Mouse (Mus musculus) forebrain, embryonic 16.5 days (tissue): ENCODE data around the gene Styxl1. TPM values are rescaled to one million over a fixed set of nuclear protein-coding genes. Genes with fewer than 3 reads are reported as not detected.

Experiments
- ATAC-seq: fragments of 200-750 bp; cut with Nextera tagmentation; 2 replicates; pipeline ENCODE4 v1.8.0; 2017; ENCODE audit warnings: mild to moderate bottlenecking, moderate library complexity
- H3K27ac ChIP-seq: fragments of 300-500 bp; sonication (generic); 2 replicates; pipeline ENCODE4 v1.5.1; 2014; ENCODE audit warnings: low read length, control low read depth
- H3K27me3 ChIP-seq: fragments of 300-500 bp; sonication (generic); replicated peaks from 2 replicates; pipeline ENCODE4 v1.6.1; 2014; ENCODE audit warnings: low read length; ENCODE audit not compliant: control insufficient read depth, insufficient read depth
- H3K36me3 ChIP-seq: fragments of 300-500 bp; sonication (generic); 2 replicates; pipeline ENCODE4 v1.6.1; 2014; ENCODE audit not compliant: control insufficient read depth, insufficient read depth
- H3K4me1 ChIP-seq: fragments of 300-500 bp; sonication (generic); replicated peaks from 2 replicates; pipeline ENCODE4 v1.6.1; 2014; ENCODE audit warnings: low read length; ENCODE audit not compliant: control insufficient read depth, insufficient read depth
- H3K4me2 ChIP-seq: fragments of 300-500 bp; sonication (generic); 2 replicates; pipeline ENCODE4 v1.6.1; 2014; ENCODE audit warnings: mild to moderate bottlenecking, low read length, control low read depth
- H3K4me3 ChIP-seq: fragments of 300-500 bp; sonication (generic); replicated peaks from 2 replicates; pipeline ENCODE4 v1.5.1; 2014; ENCODE audit warnings: mild to moderate bottlenecking, low read length, control low read depth
- H3K9ac ChIP-seq: fragments of 300-500 bp; sonication (generic); replicated peaks from 2 replicates; pipeline ENCODE4 v1.6.1; 2014; ENCODE audit warnings: low read depth, low read length, control low read depth
- H3K9me3 ChIP-seq: fragments of 300-500 bp; sonication (generic); 2 replicates; pipeline ENCODE4 v1.6.1; 2016; ENCODE audit warnings: low read length; ENCODE audit not compliant: control insufficient read depth
- WGBS: fragments of 180-500 bp; shearing (Covaris S2); extraction: QIAGEN DNeasy Blood & Tissue Kit; methylation state at CpG from one replicate; pipeline ENCODE4 v1.1.7; 2014; 5-methylcytosine and 5-hydroxymethylcytosine counted together
- polyA plus RNA-seq: library from polyadenylated mRNA; unstranded; fragments of >200 nt; fragmentation: Nextera tagmentation; extraction: Ambion mirVana; gene quantifications from 2 replicates; pipeline ENCODE4 v1.2.1, GENCODE M21; 2015

Styxl1 gene
- polyA plus RNA-seq, 1 experiment from 2014 or later, result 0.23 TPM

GRCm38 (mm10) chr5:135778471-135779445 lies 573 bp upstream of the Styxl1 start, which contains the start of gene Mdh2:
Mdh2 (plus strand) TSS chr5:135778480.
- Histone ChIP-seq H3K4me2 (peak within 1 kb of the TSS; percentile 94), H3K27ac (peak within 1 kb of the TSS; percentile 80), H3K4me3 (peak within 1 kb of the TSS; percentile 73), H3K27me3 (no peaks in the 10 kb centered on the region), H3K9ac (peak within 1 kb of the TSS; percentile 80), H3K36me3 (0 out of 2 replicates have a peak, but pooled peaks cover 6% of the 10 kb centered on the region), H3K4me1 (peaks cover 28% of the 10 kb centered on the region), H3K9me3 (no peaks in the 10 kb centered on the region)
- peak; percentile 98 for ATAC-seq
- WGBS, result 1% methylated on average over 69 of the region's 70 CpGs

GRCm38 (mm10) chr5:135776546-135776945 lies 1.6 kb downstream of the Styxl1 start:
- Histone ChIP-seq H3K9me3 (no peaks in the 10 kb centered on the region), H3K4me1 (peaks cover 28% of the 10 kb centered on the region), H3K36me3 (no peaks in the 10 kb centered on the region), H3K27ac (no peak overlapping the region), H3K4me3 (no peak overlapping the region), H3K9ac (no peak overlapping the region), H3K4me2 (no peak overlapping the region), H3K27me3 (no peaks in the 10 kb centered on the region)
- WGBS, result 83% methylated on average over 4 of the region's 4 CpGs
- no peak for ATAC-seq

DNA sequence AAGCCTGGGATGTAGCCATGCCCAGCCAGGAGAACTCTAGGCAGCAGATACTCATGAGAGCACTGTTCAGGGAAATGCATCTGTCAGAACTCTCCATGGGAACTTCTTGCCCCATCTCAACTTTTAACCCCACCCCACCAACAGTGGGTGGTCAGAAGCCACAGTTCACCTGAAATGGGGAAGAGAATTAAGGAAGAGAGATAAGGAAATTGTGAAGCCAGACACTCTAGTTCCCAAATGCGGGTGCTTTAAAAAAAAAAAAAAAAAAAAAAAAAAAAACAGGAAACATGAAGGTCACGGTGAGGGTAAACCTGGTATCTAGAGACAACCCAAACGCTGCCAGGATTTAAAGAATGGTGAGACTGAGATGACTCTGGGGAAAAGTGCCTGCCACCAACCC lies 5.7 kb downstream of the Styxl1 start:
- no peak overlapping the region for H3K4me2 ChIP-seq
- H3K27me3 ChIP-seq, result no peaks in the 10 kb centered on the region
- H3K4me1 ChIP-seq, result peaks cover 4% of the 10 kb centered on the region
- no peaks in the 10 kb centered on the region for H3K36me3 ChIP-seq
- H3K9me3 ChIP-seq, result no peaks in the 10 kb centered on the region
- no peak overlapping the region for H3K27ac ChIP-seq
- no peak overlapping the region for H3K4me3 ChIP-seq
- no peak overlapping the region for H3K9ac ChIP-seq
- 71% methylated on average over 3 of the region's 3 CpGs for WGBS
- ATAC-seq, result no peak

GRCm38 (mm10) chr5:135764971-135765370 lies 13.2 kb downstream of the Styxl1 start:
- Histone ChIP-seq H3K27ac (no peak overlapping the region), H3K4me1 (no peaks in the 10 kb centered on the region), H3K27me3 (no peaks in the 10 kb centered on the region), H3K9ac (no peak overlapping the region), H3K36me3 (no peaks in the 10 kb centered on the region), H3K4me2 (no peak overlapping the region), H3K4me3 (no peak overlapping the region), H3K9me3 (no peaks in the 10 kb centered on the region)
- no peak for ATAC-seq
- WGBS, result 67% methylated on average over 3 of the region's 3 CpGs

GRCm38 (mm10) chr5:135763526-135763925 lies 14.7 kb downstream of the Styxl1 start:
- H3K4me1 ChIP-seq, result no peaks in the 10 kb centered on the region
- ATAC-seq, result 0 out of 2 replicates have a peak, but pooled peaks have one; percentile 12
- H3K9me3 ChIP-seq, result no peaks in the 10 kb centered on the region
- no peaks in the 10 kb centered on the region for H3K36me3 ChIP-seq
- H3K27ac ChIP-seq, result no peak overlapping the region
- H3K9ac ChIP-seq, result no peak overlapping the region
- 2% methylated on average over 7 of the region's 7 CpGs for WGBS
- no peak overlapping the region for H3K4me2 ChIP-seq
- H3K27me3 ChIP-seq, result no peaks in the 10 kb centered on the region
- no peak overlapping the region for H3K4me3 ChIP-seq

GRCm38 (mm10) chr5:135761881-135762280 lies 16.3 kb downstream of the Styxl1 start:
- no peak for ATAC-seq
- H3K4me3 ChIP-seq, result no peak overlapping the region
- no peak overlapping the region for H3K4me2 ChIP-seq
- WGBS, result 86% methylated on average over 3 of the region's 3 CpGs
- no peaks in the 10 kb centered on the region for H3K9me3 ChIP-seq
- H3K27ac ChIP-seq, result no peak overlapping the region
- H3K9ac ChIP-seq, result no peak overlapping the region
- no peaks in the 10 kb centered on the region for H3K4me1 ChIP-seq
- no peaks in the 10 kb centered on the region for H3K36me3 ChIP-seq
- no peaks in the 10 kb centered on the region for H3K27me3 ChIP-seq

GRCm38 (mm10) chr5:135751595-135751994 lies 26.6 kb downstream of the Styxl1 start:
- Histone ChIP-seq H3K4me3 (no peak overlapping the region), H3K9ac (no peak overlapping the region), H3K4me2 (no peak overlapping the region), H3K36me3 (no peaks in the 10 kb centered on the region), H3K27ac (no peak overlapping the region), H3K27me3 (no peaks in the 10 kb centered on the region), H3K4me1 (no peaks in the 10 kb centered on the region), H3K9me3 (no peaks in the 10 kb centered on the region)
- WGBS, result 69% methylated on average over 2 of the region's 2 CpGs
- no peak for ATAC-seq

DNA sequence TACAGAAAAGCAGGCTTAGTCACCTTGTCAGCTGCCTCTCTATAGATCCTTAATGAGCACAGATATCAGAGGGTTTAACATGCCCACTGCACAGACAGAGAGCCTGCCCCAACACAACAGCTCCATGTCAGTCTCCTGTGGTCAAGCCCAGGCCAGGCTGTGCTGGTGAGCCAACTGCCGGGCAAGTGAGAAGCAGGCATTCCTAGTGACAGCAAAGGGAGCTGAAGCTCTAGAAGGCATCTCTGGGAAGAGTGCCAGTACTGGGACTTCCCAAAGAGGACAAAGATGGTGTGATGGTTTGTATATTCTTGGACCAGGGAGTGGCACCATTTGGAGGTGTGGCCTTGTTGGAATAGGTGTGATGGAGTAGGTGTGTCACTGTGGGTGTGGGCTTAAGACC lies 27.1 kb downstream of the Styxl1 start:
- no peak overlapping the region for H3K4me2 ChIP-seq
- H3K27me3 ChIP-seq, result no peaks in the 10 kb centered on the region
- H3K36me3 ChIP-seq, result no peaks in the 10 kb centered on the region
- H3K9ac ChIP-seq, result no peak overlapping the region
- no peak for ATAC-seq
- H3K27ac ChIP-seq, result no peak overlapping the region
- H3K4me1 ChIP-seq, result no peaks in the 10 kb centered on the region
- no peaks in the 10 kb centered on the region for H3K9me3 ChIP-seq
- no peak overlapping the region for H3K4me3 ChIP-seq
- WGBS, result 71% methylated on average over 1 of the region's 1 CpGs

- peaks cover 8% of the 10 kb centered on the region for H3K36me3 ChIP-seq
Measured at GRCm38 (mm10) chr5:135744742-135745141, 33.4 kb downstream of the Styxl1 start.

More at GRCm38 (mm10) chr5:135744742-135745141, 33.4 kb downstream of the Styxl1 start:
- Histone ChIP-seq H3K27me3 (no peaks in the 10 kb centered on the region), H3K4me3 (peak overlapping the region; percentile 73), H3K27ac (no peak overlapping the region), H3K4me1 (peaks cover 17% of the 10 kb centered on the region), H3K4me2 (peak overlapping the region; percentile 98), H3K9ac (peak overlapping the region; percentile 72), H3K9me3 (no peaks in the 10 kb centered on the region)
- peak; percentile 9; the same call in 1 of the 2 replicates for ATAC-seq
- WGBS, result 22% methylated on average over 11 of the region's 12 CpGs
